Mouse (Mus musculus) left cerebral cortex, adult 2 months (tissue): ENCODE results near the gene Tenm4. TPM values are rescaled to one million over a fixed set of nuclear protein-coding genes. Genes with fewer than 3 reads are reported as not detected.

Experiments
- DNase-seq, 2 experiments: peaks; one replicate each; pipeline ENCODE4 v3.0.0; 2021 to 2022; ENCODE audit warnings: low spot score in 2 of 2, mixed read lengths in 1 of 2; ENCODE audit errors: extremely low spot score in 1 of 2
- H3K27ac ChIP-seq: fragments of 200-600 bp; 2 replicates; pipeline ENCODE4 v1.8.1; 2022
- H3K4me3 ChIP-seq: fragments of 200-600 bp; 2 replicates; pipeline ENCODE4 v1.8.1; 2022
- CTCF ChIP-seq: fragments of 200-600 bp; IDR thresholded peaks from 2 replicates; pipeline ENCODE4 v1.8.1; 2022; ENCODE audit warnings: antibody characterized with exemption, mild to moderate bottlenecking, moderate library complexity
- intact Hi-C: fragments of 180-260 bp; cut with DNase I; formaldehyde crosslinking; loops from one replicate; pipeline ENCODE4 v1.15.1; 2025
- total RNA-seq, 2 experiments: library from RNA; stranded (reverse); gene quantifications; 2 replicates each; pipeline ENCODE4 v1.2.3; 2021

Tenm4 gene
- total RNA-seq, 2 experiments from 2014 or later: 158 to 160 TPM

DNA sequence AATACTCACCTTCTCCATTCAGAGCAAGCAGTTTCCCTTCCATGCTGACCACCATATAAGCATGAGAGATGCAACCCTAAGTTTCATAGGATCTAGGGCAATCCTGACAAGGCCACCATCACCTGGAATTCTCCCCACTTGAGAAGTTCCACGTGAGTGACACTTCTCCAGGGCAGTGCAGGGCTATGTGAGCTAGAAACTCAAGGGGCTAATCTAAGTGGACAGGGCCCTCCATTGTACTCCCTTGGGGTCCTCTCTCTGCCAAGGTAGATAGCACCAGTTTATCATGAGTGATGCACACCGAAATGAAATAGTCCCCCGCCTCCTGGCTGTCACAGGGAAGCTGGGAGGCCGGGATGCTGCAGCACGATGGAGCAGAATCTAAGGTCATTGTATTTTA is 688.6 kb downstream of the Tenm4 start:
- Histone ChIP-seq H3K27ac (no peak overlapping the region; the same call in 1 of the 2 replicates), H3K4me3 (no peak overlapping the region)
- DNase-seq: no peak
- intact Hi-C loops: no loop called here
- no peak for TF ChIP-seq CTCF

DNA sequence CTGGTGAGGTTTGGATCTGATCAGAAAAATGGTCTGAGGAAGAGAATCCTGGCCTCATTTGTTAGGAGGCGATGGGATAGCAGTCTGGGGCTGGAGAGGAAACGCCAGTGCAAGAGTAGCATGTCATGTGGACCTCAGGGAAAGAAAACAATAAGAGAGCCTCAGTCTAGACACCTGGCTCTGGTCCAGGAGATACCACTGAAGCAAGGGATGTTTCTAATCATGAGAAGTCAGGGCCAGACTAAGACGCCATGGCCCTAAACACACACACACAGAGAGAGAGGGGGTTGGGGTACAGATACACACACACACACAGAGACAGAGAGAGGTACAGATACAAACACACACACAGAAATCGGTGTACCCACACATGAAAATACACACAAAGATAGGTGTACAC is 689.6 kb downstream of the Tenm4 start:
- Histone ChIP-seq H3K27ac (no peak overlapping the region), H3K4me3 (no peak overlapping the region)
- DNase-seq: no peak
- no peak for TF ChIP-seq CTCF
- intact Hi-C loops: no loop called here

GRCm38 (mm10) chr7:96864894-96865722 is 694.1 kb downstream of the Tenm4 start:
- Histone ChIP-seq H3K27ac (no peak overlapping the region), H3K4me3 (no peak overlapping the region)
- TF ChIP-seq CTCF: no peak
- DNase-seq: no peak
- intact Hi-C loops: no loop called here

GRCm38 (mm10) chr7:96869079-96869810 is 698.2 kb downstream of the Tenm4 start:
- Histone ChIP-seq H3K4me3 (no peak overlapping the region), H3K27ac (peak overlapping the region; percentile 9; the same call in 1 of the 2 replicates)
- intact Hi-C loops: no loop called here
- peak; percentile 32 to 37 for DNase-seq
- TF ChIP-seq CTCF: no peak

DNA sequence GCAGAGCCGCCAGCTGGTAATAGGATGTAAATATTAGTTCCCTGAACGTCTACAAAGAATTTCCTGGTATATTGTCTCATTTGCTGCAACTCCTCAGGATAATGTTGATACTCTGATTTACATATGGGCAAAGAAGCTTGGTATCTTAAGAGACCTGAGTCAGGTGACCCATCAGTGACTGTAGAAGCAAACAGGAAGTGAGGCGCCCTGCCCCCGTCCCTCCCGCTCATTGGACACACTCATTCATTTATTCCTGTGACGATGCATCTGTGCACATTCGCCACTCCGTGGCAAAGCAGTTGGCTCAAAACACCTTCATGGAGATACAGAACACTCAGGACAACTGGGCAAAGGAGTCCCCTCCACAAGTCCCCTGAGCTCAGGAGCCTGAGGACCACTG is 699.4 kb downstream of the Tenm4 start:
- Histone ChIP-seq H3K27ac (no peak overlapping the region), H3K4me3 (no peak overlapping the region)
- DNase-seq: no peak
- no peak for TF ChIP-seq CTCF
- intact Hi-C loops: no loop called here

GRCm38 (mm10) chr7:96871031-96871430 is 700.0 kb downstream of the Tenm4 start:
- Histone ChIP-seq H3K4me3 (no peak overlapping the region), H3K27ac (no peak overlapping the region)
- DNase-seq: no peak
- intact Hi-C loops: no loop called here
- no peak for TF ChIP-seq CTCF

DNA sequence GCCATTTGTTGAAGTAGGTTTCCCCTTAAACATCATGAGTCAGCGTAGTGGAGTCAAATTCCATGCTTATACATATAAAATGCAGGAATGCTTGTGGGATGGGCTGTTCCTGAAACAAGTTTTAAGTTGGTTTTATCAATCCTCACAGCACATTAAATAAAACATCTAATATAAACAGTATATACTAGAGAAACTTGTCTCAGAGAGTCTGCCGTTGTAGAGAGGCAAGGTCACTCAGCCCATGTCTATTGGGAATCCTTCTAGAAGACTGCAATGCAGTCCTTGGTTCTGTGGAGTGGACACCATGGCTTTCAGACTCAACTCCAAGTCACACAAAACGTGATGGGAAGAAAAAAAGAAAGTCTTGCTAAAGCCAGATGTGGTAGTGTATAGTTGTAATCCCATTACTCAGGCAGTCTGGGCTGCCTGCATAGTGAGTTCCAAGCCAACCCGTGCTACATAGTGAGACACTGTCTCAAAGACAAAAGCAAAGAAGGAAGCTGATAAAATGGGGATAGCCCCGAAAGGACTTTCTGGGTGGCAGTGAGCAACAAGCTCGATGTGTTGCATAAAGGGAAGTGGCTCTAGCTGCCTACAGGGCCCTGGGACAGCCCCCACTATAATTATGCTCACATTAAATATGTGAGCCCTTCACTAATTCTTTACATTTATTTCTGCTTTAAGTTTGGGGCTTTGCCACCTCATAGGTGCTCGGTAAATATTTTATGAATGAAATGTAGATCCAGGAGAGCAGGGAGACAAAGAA is 707.6 kb downstream of the Tenm4 start:
- DNase-seq: no peak
- intact Hi-C loops: no loop called here
- no peak overlapping the region for H3K4me3 ChIP-seq
- no peak for TF ChIP-seq CTCF
- H3K27ac ChIP-seq: no peak overlapping the region

GRCm38 (mm10) chr7:96879593-96879992 is 708.5 kb downstream of the Tenm4 start:
- no peak for TF ChIP-seq CTCF
- H3K27ac ChIP-seq: no peak overlapping the region
- no peak for DNase-seq

DNA sequence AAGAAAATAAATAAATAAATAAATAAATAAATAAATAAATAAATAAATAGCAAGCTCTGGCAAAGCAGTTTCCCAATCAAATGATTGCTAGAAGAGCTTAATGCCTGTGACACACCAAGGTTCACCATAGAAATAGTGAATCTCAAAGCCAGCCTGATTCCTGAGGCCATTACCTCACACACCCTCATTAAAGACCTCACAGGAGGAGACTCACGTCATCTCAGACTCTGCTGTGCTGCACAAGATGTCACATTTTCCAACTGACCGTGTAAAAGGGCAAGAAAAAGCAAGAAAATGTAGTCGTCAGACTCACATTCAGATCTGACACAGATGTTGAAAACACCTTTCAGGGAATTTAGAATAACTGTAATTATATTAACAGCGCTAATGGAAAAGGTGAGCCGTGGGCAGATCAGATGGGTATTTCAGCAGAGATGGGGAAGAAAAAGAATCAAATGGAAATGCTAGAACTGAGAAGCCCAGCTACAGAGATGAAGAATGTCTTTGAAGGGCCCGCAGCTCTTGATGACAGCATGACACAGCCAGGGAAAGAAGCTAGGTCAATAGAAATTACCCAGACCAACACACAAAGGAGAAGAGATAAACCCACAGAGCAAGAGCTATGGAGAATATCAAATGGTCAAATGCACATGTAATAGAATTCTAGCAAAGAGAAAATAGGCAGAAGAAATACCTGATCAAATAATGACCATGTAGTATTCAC is 709.3 kb downstream of the Tenm4 start:
- H3K4me3 ChIP-seq: no peak overlapping the region
- DNase-seq: no peak
- TF ChIP-seq CTCF: no peak
- no peak overlapping the region for H3K27ac ChIP-seq
- intact Hi-C loops: no loop called here

More at GRCm38 (mm10) chr7:96879593-96879992, 708.5 kb downstream of the Tenm4 start:
- intact Hi-C loops: no loop called here
- H3K4me3 ChIP-seq: no peak overlapping the region

DNA sequence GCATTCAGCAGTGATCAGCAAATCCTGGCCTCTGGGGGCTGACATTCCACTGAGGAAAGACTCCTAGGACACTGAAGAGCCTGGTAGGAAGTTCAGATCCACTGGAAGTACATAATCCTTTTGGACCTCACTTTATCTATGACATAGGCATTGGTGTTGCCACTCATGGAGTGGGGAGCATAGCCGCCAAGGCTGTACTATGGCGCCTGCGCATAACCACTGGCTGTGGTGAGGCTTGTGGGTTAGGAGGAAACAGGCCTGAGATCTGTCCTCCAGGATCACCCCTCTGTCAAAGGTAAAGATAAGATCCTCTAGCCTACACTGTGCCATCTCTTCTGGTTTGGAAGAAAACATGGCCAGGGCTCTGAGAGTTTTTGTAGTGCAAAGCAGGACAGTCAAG is 712.3 kb downstream of the Tenm4 start:
- H3K27ac ChIP-seq: no peak overlapping the region
- TF ChIP-seq CTCF: no peak
- no peak for DNase-seq
- intact Hi-C loops: no loop called here
- H3K4me3 ChIP-seq: no peak overlapping the region

GRCm38 (mm10) chr7:96887088-96887654 is 716.1 kb downstream of the Tenm4 start:
- intact Hi-C loops: no loop called here
- Histone ChIP-seq H3K4me3 (no peak overlapping the region), H3K27ac (no peak overlapping the region)
- no peak for DNase-seq
- TF ChIP-seq CTCF: no peak
